Mouse (Mus musculus) frontal cortex, postnatal 14 days (tissue): Measurements from ENCODE around the gene Lbhd2.

Experiments used
- DNase-seq, 2 experiments: peaks; one replicate each; pipeline ENCODE4 v3.0.0; 2022; ENCODE audit warnings: low spot score in 2 of 2

Lbhd2 gene

GRCm38 (mm10) chr12:111432097-111432496, 25.5 kb downstream of the Lbhd2 start:
- no peak for DNase-seq

- no peak for DNase-seq
Observed at GRCm38 (mm10) chr12:111432751-111433331, 26.2 kb downstream of the Lbhd2 start.

DNA sequence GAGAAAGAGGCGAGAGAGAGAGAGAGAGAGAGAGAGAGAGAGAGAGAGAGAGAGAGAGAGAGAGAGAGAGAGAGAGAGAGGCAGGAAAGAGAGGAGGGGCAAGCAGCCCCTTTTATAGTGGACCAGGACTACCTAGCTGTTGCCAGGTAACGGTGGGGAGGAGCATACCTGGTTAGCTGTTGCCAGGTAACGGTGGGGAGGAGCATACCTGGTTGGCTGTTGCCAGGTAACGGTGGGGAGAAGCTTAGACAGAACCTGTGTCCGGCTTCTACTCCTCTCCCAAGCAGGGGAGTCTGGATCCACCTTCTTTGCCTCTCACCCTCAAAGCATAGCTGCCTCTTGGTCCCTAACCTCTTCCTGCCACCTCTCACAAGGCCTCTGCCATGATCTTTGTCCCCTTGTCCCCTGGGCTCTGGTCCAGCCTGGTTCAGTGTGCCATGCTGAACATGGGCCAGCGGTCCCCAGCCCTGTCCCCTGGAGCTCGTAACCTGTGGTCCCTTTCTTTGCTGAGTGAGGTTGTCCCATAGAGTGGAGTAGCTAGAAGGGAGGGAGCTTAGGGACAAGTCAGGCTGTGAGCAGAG, 27.6 kb downstream of the Lbhd2 start:
- DNase-seq, result no peak

DNA sequence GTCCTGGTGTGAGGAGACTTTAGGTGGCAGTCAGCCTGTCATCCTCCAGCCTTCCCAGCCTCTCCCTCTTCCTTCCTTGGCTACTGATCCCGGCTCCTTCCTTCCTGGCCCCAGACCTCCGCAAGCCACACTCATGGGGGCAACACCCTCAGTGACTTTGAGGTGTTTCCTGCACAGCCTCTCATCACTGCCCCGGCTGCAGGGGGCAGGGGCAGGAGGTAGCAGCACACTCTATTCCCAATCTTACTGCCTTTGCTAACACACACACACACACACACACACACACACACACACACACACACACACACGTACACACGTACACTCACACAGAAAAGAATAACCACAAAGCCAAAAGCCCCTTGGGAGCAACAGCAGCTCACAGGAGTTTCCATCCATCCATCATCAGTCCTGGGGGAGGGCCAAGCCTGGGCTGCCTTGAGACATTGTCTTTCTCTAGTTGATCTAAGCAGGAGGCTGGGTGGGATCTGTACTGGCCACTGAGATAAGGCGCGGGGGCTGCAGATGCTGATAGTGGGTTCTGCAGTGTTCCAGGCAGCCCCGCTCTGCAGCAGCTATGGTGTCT, 28.2 kb downstream of the Lbhd2 start:
- no peak for DNase-seq

GRCm38 (mm10) chr12:111436170-111436569, 29.6 kb downstream of the Lbhd2 start:
- DNase-seq, result no peak

GRCm38 (mm10) chr12:111436640-111437039, 30.0 kb downstream of the Lbhd2 start:
- no peak for DNase-seq

DNA sequence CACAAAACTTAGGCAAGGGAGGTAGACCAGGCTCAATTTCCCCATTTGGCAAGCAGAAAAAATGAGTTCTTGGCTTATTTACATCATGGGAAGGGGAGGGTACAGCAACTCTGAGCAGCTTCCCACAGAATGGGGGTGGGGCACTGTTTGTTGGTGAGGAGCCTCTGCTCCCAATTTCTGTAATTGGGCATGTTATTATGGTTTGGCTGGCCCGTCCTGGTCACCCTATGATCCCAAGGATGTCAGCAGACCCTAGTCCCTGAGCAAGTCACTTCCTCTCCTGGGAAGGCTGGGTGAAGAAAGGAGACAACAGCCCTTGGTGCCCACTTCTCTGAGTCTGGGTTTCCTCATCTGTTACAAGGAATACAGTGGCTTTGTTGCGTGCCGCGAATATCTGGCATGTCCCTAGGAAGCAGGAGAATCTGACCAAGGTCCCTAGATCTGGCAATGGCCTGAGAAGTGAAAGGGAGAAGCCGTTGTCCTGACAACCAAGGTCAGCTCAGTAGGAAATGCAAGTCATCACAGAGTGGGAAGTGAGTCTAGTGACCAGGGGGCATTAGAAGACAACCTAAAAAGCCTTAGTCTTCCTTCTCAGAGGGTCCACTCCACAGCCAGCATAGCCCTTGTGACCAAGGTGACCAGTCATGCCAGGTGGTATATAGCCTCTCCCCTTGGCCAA, 30.8 kb downstream of the Lbhd2 start:
- DNase-seq, result no peak

- no peak for DNase-seq
Observed at GRCm38 (mm10) chr12:111438850-111439249, 32.2 kb downstream of the Lbhd2 start.

DNA sequence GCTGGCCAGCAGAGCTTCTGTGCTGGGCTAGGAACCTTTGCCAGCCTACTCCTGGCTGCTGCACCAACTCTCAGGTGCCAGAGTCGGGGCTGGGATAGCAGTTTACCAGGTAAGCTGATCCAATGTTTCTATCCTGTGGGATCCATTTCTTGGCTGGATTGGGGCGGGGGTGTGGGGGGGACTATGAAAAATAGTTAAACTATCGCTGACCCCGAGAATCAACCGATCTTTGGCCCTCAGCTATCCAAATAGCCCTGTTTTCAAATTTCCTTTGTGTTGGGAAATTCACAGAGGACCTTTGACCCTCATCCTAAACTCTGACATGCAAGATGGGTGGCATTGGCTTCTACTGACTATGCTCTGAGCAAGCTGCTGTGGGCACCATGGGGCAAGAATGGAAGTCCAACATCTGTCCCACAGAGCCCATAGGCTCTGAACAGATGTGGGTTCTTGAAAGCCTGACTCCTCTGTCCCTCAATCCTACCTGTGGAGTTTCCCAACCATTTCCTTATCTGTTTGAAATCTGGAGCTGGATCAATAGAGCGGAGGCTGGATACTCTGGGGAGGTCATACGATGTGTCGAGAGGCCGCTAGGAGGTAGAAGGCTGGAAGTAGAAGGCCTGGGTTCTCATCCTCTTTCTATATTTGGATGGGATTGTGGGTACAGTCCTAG, 34.2 kb downstream of the Lbhd2 start:
- no peak for DNase-seq

DNA sequence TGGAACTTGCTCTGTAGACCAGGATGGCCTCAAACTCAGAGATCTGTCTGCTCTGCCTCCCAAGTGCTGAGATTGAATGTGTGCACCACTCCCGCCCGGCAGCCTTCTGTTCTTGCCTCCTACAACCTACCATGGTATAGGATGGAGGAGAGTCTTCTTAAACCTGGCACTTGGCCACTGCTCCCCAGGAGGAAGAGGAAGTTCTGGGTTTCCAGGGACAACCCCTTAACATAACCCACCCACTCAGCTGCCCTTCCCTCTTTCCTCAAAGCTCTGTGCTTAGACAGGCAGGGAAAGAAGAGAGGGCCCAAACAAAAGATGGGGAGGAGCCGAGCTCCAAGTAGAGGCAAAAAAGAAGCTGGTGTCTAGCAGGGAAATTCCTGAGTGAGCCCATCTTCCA, 34.9 kb downstream of the Lbhd2 start:
- no peak for DNase-seq

GRCm38 (mm10) chr12:111442309-111443010, 35.9 kb downstream of the Lbhd2 start, which contains the start of gene Tnfaip2:
Gene Tnfaip2 (plus strand): TSS chr12:111442469.
- no peak for DNase-seq

- no peak for DNase-seq
Observed at GRCm38 (mm10) chr12:111443011-111443870, 36.6 kb downstream of the Lbhd2 start.

GRCm38 (mm10) chr12:111443921-111444831, 37.6 kb downstream of the Lbhd2 start:
- no peak for DNase-seq

DNA sequence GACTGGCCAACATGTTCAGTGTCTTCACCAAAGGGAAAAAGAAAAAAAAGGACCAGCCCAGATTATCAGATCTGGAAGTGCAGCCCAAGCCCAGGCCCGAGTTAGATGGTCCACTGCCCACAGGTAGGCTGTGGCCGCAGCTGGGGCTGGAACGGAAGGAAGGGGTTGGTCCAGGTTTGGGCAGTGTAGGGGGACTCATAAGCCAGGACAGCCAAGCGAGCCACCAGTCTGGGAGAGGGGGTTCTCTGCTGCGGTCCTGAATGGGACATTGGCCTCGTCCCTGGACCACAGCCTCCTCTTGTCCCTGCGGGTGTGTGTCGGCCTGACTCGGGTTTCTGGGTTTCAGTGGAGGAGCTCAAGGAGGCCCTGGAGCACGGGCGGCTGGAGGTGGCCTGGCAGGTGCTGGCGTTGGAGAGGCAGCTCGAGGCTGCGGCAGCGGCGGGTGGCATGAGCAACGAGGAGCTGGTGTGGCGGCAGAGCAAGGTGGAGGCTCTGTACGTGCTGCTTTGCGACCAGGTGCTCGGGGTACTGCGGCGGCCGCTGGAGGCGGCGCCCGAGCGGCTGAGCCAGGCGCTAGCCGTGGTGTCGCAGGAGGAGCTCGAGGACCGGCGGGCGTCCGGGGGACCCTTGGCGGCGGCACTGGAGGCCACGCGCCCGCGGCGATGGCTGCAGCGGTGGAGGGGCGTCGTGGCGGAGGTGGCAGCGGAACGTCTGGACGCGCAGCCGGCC, 38.7 kb downstream of the Lbhd2 start:
- no peak for DNase-seq

- DNase-seq, result no peak
Observed at GRCm38 (mm10) chr12:111445890-111446613, 39.4 kb downstream of the Lbhd2 start.

GRCm38 (mm10) chr12:111446745-111447144, 40.1 kb downstream of the Lbhd2 start:
- no peak for DNase-seq

DNA sequence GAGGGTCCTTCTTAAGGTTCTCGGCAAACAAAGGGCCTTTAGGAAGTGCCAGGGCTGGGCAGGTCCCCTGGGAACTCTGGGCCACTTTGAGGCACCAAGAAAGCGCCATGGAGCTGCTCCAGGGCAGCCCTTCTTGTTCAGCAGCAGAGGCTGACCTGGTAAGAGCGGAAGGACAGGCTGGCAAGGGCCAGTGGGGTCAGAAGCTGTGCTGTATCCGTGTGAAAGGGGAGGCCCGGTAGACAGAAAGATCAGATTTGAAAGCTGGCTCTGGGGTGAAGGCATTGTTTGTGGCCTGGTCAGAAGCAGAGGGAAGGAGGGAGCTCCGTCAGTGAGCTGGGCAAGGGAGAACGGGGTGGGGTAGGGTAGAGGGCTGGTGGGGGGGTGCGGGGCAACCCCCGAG, 40.7 kb downstream of the Lbhd2 start:
- no peak for DNase-seq
